Mouse (Mus musculus): Measurements from ENCODE around the gene Carmil3. TPM values are rescaled to one million over a fixed set of nuclear protein-coding genes. Genes with fewer than 3 reads are reported as not detected.

Gene Carmil3
- total RNA-seq (2023): 3.8 to 11.8 TPM (median 4.8 TPM) in 4 replicates

GRCm38 (mm10) chr14:55490361-55491201, at the start of gene Carmil3:
Carmil3 (plus strand) TSS chr14:55490651.

GRCm38 (mm10) chr14:55478651-55479599, 11.5 kb upstream of the Carmil3 start, which contains the start of gene Dhrs4:
Dhrs4 (plus strand) TSS chr14:55478758.

GRCm38 (mm10) chr14:55510125-55510731, 19.8 kb downstream of the Carmil3 start, which contains the start of gene Cpne6:
Cpne6 (plus strand) TSS chr14:55510445.

GRCm38 (mm10) chr14:55524785-55525184, 34.3 kb downstream of the Carmil3 start, which contains the start of gene Nrl:
Nrl (minus strand) TSS chr14:55524981.

GRCm38 (mm10) chr14:55540067-55540786, 49.8 kb downstream of the Carmil3 start, which contains the start of gene Pck2:
Pck2 (plus strand) TSS chr14:55540266.

Other genes with a start within 250 kb of the Carmil3 start
- gene Dhrs4, start 11.9 kb upstream of the Carmil3 start, total RNA-seq (2023): 22.2 to 26.4 TPM (median 24.7 TPM) in 4 replicates
- not detected in 4 replicates for gene Cpne6, start 19.8 kb downstream of the Carmil3 start, total RNA-seq (2023)
- gene Nrl, start 34.3 kb downstream of the Carmil3 start, total RNA-seq (2023): not detected in 4 replicates
- gene Pck2, start 49.6 kb downstream of the Carmil3 start, total RNA-seq (2023): 43.4 to 51.1 TPM (median 49.0 TPM) in 4 replicates
- gene Dcaf11, start 69.4 kb downstream of the Carmil3 start, total RNA-seq (2023): 84.9 to 91.3 TPM (median 86.3 TPM) in 4 replicates
- 6.2 to 9.8 TPM (median 7.2 TPM) in 4 replicates for gene A730061H03Rik, start 69.8 kb downstream of the Carmil3 start, total RNA-seq (2023)
- not detected in 4 replicates for gene Fitm1, start 85.0 kb downstream of the Carmil3 start, total RNA-seq (2023)
- gene Psme1, start 87.5 kb downstream of the Carmil3 start, total RNA-seq (2023): 234 to 255 TPM (median 248 TPM) in 4 replicates
- gene Emc9, start 94.7 kb downstream of the Carmil3 start, total RNA-seq (2023): 3.7 to 6.1 TPM (median 5.3 TPM) in 4 replicates
- 273 to 323 TPM (median 304 TPM) in 4 replicates for gene Psme2, start 100.5 kb downstream of the Carmil3 start, total RNA-seq (2023)
- 94.6 to 97.8 TPM (median 96.3 TPM) in 4 replicates for gene Rnf31, start 101.1 kb downstream of the Carmil3 start, total RNA-seq (2023)
- gene Irf9, start 112.9 kb downstream of the Carmil3 start, total RNA-seq (2023): 83.5 to 105 TPM (median 99.2 TPM) in 4 replicates
- 0.79 to 1.5 TPM (median 1.0 TPM) in 4 replicates for gene Rec8, start 127.4 kb downstream of the Carmil3 start, total RNA-seq (2023)
- gene Ipo4, start 145.3 kb downstream of the Carmil3 start, total RNA-seq (2023): 56.3 to 62.2 TPM (median 58.4 TPM) in 4 replicates
- gene Gm49378, start 147.2 kb downstream of the Carmil3 start, total RNA-seq (2023): 3.3 to 4.7 TPM (median 4.4 TPM) in 3 of 4 replicates, not detected in the other
- 38.2 to 51.1 TPM (median 44.8 TPM) in 4 replicates for gene Tm9sf1, start 153.2 kb downstream of the Carmil3 start, total RNA-seq (2023)
- 2.3 to 2.6 TPM (median 2.5 TPM) in 4 replicates for gene Tssk4, start 159.5 kb downstream of the Carmil3 start, total RNA-seq (2023)
- 42.5 to 45.6 TPM (median 42.9 TPM) in 4 replicates for gene Mdp1, start 169.9 kb downstream of the Carmil3 start, total RNA-seq (2023)
- gene Gmpr2, start 181.3 kb downstream of the Carmil3 start, total RNA-seq (2023): 18.2 to 28.2 TPM (median 22.1 TPM) in 4 replicates
- 168 to 193 TPM (median 180 TPM) in 4 replicates for gene Nedd8, start 181.5 kb downstream of the Carmil3 start, total RNA-seq (2023)
- 164 to 172 TPM (median 166 TPM) in 4 replicates for gene Tinf2, start 191.2 kb downstream of the Carmil3 start, total RNA-seq (2023)
- gene Tgm1, start 223.3 kb downstream of the Carmil3 start, total RNA-seq (2023): 1.2 to 2.3 TPM (median 1.8 TPM) in 4 replicates
- gene Rabggta, start 231.6 kb downstream of the Carmil3 start, total RNA-seq (2023): 78.7 to 86.9 TPM (median 83.5 TPM) in 4 replicates

All from B cell, adult 62 days (primary cell).